Mouse (Mus musculus) c-Kit-positive CD71-positive TER-119-positive erythroid progenitor cells, embryonic 14.5 days (primary cell): ENCODE data around the gene Gm4791.

Source experiments
- DNase-seq: peaks from one replicate; pipeline ENCODE4 v3.0.0-alpha.2; 2013; ENCODE audit warnings: low spot score

The Gm4791 gene

DNA sequence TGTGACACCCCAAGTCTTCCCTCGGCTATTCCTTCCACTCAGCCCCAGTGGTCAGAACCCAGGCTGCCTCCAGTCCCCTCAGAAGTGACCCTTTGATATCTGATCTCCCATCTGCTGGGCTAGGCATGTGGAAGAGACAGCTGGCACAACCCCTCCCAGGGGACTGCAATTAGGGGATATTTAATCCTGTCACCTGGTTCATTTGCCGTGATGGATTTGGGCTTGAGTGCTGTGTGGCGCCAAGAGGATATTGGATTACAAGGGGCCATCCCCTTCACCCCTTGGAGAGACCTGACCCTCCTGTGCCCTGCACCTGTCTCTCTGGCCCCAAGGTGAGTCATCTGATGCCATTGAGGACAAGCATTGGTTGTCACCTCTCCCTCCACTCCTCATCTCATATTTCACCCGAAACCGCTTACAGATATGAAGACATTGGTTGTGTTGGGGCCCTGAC is at the start of gene Gm4791:
Gene Gm4791 (plus strand): TSS at position 404 of the 454 bp plus-strand sequence.
- no peak for DNase-seq

DNA sequence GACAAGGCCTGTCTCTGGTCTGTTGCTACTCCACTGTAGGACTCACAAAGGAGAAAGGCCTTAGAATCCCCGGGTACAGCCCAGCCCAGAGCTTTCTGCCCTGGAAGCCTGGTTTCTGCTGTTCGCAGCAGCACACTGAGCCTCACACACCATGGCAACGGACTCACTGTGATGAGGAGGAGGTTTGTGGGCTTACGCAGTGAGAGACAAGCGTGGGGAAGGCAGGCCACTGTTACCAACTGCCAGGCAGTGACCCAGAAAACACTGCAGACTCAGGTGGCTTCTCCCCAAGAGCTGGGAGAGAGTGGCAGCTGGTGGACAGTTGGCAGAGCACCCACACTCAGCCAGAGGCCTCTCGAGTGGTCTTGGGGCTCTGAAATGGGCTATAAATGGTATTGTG is 42.3 kb upstream of the Gm4791 start:
- DNase-seq = no peak

DNA sequence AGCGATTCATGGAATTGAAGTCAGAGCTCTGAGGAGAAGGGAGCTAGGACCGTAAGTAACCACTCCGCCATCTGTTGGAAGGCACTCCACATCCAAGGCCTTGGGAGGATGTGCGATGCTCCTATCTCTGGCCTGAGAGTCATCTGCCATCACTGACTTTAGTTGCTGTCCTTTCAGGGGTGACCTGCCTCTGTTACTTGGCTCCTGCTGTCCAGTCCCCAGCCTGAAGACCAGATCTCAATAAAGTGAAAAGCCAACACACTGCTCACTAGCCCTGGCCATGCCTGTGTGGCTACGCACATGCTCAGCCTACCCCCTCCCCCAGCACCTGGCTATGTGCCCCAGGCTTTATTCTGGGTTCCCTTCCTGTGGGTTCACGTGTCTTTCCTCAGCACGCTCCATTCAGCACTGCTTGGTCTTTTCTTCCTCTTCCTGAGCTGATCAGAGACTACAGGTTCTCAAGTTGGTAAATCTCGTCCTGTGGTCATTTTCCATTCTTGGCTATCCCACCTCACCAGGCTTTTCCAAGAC is 41.1 kb upstream of the Gm4791 start:
- no peak for DNase-seq

DNA sequence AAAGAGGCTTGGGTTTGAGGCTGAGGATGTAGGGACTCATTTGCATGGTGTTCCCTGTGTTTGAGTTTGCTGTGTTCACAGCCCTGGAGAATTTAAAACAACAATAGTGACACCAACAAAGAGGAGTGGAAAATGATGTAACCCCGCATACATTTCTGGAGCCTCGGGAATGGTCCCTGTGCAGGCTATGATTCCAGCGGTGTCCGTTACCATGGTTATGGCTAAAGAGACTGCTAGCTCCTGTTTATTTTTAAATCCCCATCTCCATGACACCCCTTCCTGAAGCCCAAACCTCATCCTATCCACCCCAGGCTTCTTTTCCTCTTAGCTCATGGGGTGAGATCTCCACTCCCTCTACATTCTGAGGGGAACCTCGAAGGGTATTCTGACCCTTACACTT is 32.5 kb upstream of the Gm4791 start:
- no peak for DNase-seq

GRCm38 (mm10) chr9:46968970-46969369 is 29.6 kb upstream of the Gm4791 start:
- DNase-seq = no peak

GRCm38 (mm10) chr9:46969406-46969805 is 29.1 kb upstream of the Gm4791 start:
- DNase-seq = no peak

DNA sequence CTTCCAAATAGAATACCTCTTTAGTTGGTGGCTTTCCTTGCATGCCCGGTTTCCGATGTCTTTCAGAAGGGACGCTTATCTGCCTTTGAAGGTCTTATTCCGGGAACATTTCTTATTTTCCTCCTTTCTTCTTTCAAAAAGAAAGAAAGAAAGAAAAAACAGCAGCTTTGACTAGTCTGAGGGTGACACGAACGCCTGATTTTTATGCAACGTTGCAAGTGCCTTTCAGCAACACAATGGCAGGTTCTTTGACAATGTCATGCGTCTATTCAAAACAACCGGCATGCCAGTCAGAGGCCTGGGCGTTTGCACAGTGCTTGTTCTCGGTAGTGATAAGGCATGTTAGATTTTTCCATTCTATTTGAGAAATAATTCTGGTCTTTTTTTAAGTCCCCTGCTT is 19.7 kb upstream of the Gm4791 start:
- no peak for DNase-seq

DNA sequence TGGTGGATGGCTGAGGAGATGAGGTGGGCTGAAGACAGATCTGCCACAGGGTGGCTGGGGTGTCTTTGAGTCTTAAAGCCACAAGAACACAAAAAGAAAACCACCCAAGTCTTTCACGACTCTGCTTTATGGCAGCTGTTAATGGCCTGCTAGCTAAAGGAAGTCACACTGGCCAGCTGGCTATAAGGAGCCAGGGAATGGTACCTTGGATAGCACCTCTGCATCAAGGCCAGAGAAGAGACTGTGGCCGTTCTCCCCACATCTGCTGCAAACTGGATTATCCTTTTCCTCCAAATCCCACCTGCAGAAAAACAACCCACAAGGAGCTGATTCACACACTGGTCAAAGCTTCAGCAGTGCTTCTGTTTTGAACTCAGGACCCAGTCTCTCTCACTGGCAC is 18.4 kb upstream of the Gm4791 start:
- no peak for DNase-seq

- no peak for DNase-seq
These were observed 15.1 kb upstream of the Gm4791 start for GRCm38 (mm10) chr9:46983471-46983870.

DNA sequence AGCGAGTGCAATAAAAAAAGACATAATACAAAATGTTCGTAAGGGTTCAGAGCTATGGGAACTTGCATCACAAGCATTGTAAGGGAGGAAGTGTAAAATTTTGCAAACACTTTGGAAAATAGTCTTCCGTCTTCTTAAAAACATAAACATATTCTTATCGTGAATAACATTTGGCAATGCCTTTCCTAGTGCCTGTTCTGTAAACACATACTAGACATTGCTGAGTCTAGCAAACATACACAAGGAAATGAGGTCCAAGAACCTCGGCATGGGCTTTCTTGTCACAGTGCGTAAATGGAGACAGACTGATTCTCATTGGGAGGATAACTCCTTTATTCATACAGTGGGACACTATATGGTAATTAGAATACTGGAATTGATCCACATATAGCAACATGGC is 43.0 kb downstream of the Gm4791 start:
- DNase-seq = no peak
